Mouse (Mus musculus) limb, embryonic 12.5 days (tissue): ENCODE measurements around the gene Snx17. TPM values are rescaled to one million over a fixed set of nuclear protein-coding genes. Genes with fewer than 3 reads are reported as not detected.
A peak's percentile ranks its signal among the peaks of the same experiment; 100 is the strongest.

ENCODE experiments used
- ATAC-seq: fragments of 200-750 bp; cut with Nextera tagmentation; 2 replicates; pipeline ENCODE4 v1.8.0; 2017; ENCODE audit warnings: low read depth, moderate TSS enrichment; ENCODE audit not compliant: insufficient number of reproducible peaks, insufficient read depth, low FRiP score, low TSS enrichment
- H3K27ac ChIP-seq: fragments of 300-500 bp; sonication (generic); 2 replicates; pipeline ENCODE4 v1.5.1; 2016; ENCODE audit warnings: mild to moderate bottlenecking, moderate library complexity
- H3K27me3 ChIP-seq: fragments of 300-500 bp; sonication (generic); 2 replicates; pipeline ENCODE4 v1.6.1; 2016; ENCODE audit warnings: mild to moderate bottlenecking, moderate library complexity
- H3K36me3 ChIP-seq: fragments of 300-500 bp; sonication (generic); 2 replicates; pipeline ENCODE4 v1.6.1; 2016; ENCODE audit warnings: mild to moderate bottlenecking, moderate library complexity
- H3K4me1 ChIP-seq: fragments of 300-500 bp; sonication (generic); replicated peaks from 2 replicates; pipeline ENCODE4 v1.6.1; 2016
- H3K4me2 ChIP-seq: fragments of 300-500 bp; sonication (generic); 2 replicates; pipeline ENCODE4 v1.6.1; 2016; ENCODE audit warnings: mild to moderate bottlenecking, moderate library complexity
- H3K4me3 ChIP-seq: fragments of 300-500 bp; sonication (generic); replicated peaks from 2 replicates; pipeline ENCODE4 v1.5.1; 2016; ENCODE audit warnings: mild to moderate bottlenecking
- H3K9ac ChIP-seq: fragments of 300-500 bp; sonication (generic); replicated peaks from 2 replicates; pipeline ENCODE4 v1.6.1; 2016; ENCODE audit warnings: mild to moderate bottlenecking, moderate library complexity
- H3K9me3 ChIP-seq: fragments of 300-500 bp; sonication (generic); 2 replicates; pipeline ENCODE4 v1.6.1; 2016; ENCODE audit warnings: mild to moderate bottlenecking, moderate library complexity
- WGBS: fragments of 180-500 bp; shearing (Covaris S2); methylation state at CpG from one replicate; pipeline ENCODE4 v1.1.7; 2016; 5-methylcytosine and 5-hydroxymethylcytosine counted together
- polyA plus RNA-seq: library from polyadenylated mRNA; unstranded; fragments of >200 nt; fragmentation: Nextera tagmentation; extraction: Ambion mirVana; gene quantifications from 2 replicates; pipeline ENCODE4 v1.2.1, GENCODE M21; 2016

The Snx17 gene
- polyA plus RNA-seq, 1 experiment from 2014 or later = 153 TPM

GRCm38 (mm10) chr5:31198170-31198569 lies 5.1 kb downstream of the Snx17 start:
- H3K4me1 ChIP-seq = peaks cover 26% of the 10 kb centered on the region
- WGBS = 84% methylated on average over 9 of the region's 9 CpGs
- no peak overlapping the region for H3K4me3 ChIP-seq
- H3K9me3 ChIP-seq = peaks cover 5% of the 10 kb centered on the region
- no peak overlapping the region for H3K27ac ChIP-seq
- H3K4me2 ChIP-seq = no peak overlapping the region
- H3K36me3 ChIP-seq = peaks cover 72% of the 10 kb centered on the region
- no peak for ATAC-seq
- H3K27me3 ChIP-seq = no peaks in the 10 kb centered on the region
- H3K9ac ChIP-seq = no peak overlapping the region

GRCm38 (mm10) chr5:31198616-31199320 lies 5.7 kb downstream of the Snx17 start:
- no peak overlapping the region for H3K4me2 ChIP-seq
- H3K4me1 ChIP-seq = peaks cover 26% of the 10 kb centered on the region
- peaks cover 5% of the 10 kb centered on the region for H3K9me3 ChIP-seq
- H3K27me3 ChIP-seq = no peaks in the 10 kb centered on the region
- no peak overlapping the region for H3K9ac ChIP-seq
- WGBS = 83% methylated on average over 5 of the region's 5 CpGs
- H3K4me3 ChIP-seq = no peak overlapping the region
- H3K27ac ChIP-seq = no peak overlapping the region
- H3K36me3 ChIP-seq = peaks cover 77% of the 10 kb centered on the region
- no peak for ATAC-seq

- Histone ChIP-seq H3K27ac (no peak overlapping the region), H3K36me3 (peaks cover 83% of the 10 kb centered on the region), H3K9ac (no peak overlapping the region), H3K4me2 (no peak overlapping the region), H3K27me3 (no peaks in the 10 kb centered on the region), H3K9me3 (peaks cover 5% of the 10 kb centered on the region), H3K4me1 (peaks cover 19% of the 10 kb centered on the region), H3K4me3 (0 out of 2 replicates have a peak overlapping the region, but pooled peaks have one; percentile 84)
- WGBS = 91% methylated on average over 19 of the region's 19 CpGs
- no peak for ATAC-seq
These were observed 6.4 kb downstream of the Snx17 start for GRCm38 (mm10) chr5:31199321-31199892.

- Histone ChIP-seq H3K9ac (no peak overlapping the region), H3K4me3 (0 out of 2 replicates have a peak overlapping the region, but pooled peaks have one; percentile 84)
These were observed 6.9 kb downstream of the Snx17 start for GRCm38 (mm10) chr5:31199893-31200292.

GRCm38 (mm10) chr5:31200327-31200768 lies 7.3 kb downstream of the Snx17 start:
- Histone ChIP-seq H3K9me3 (peaks cover 5% of the 10 kb centered on the region), H3K4me1 (peaks cover 17% of the 10 kb centered on the region), H3K9ac (no peak overlapping the region), H3K36me3 (peaks cover 83% of the 10 kb centered on the region), H3K4me3 (peak overlapping the region; percentile 84; the same call in 1 of the 2 replicates), H3K4me2 (peak overlapping the region; percentile 84), H3K27ac (no peak overlapping the region), H3K27me3 (no peaks in the 10 kb centered on the region)
- 89% methylated on average over 27 of the region's 27 CpGs for WGBS
- ATAC-seq = 0 out of 2 replicates have a peak, but pooled peaks have one; percentile 2

More at GRCm38 (mm10) chr5:31199893-31200292, 6.9 kb downstream of the Snx17 start:
- 90% methylated on average over 9 of the region's 9 CpGs for WGBS
- Histone ChIP-seq H3K27ac (no peak overlapping the region), H3K27me3 (no peaks in the 10 kb centered on the region), H3K4me2 (no peak overlapping the region), H3K36me3 (peaks cover 83% of the 10 kb centered on the region), H3K9me3 (peaks cover 5% of the 10 kb centered on the region), H3K4me1 (peaks cover 17% of the 10 kb centered on the region)
- ATAC-seq = no peak

- Histone ChIP-seq H3K27ac (peak overlapping the region; percentile 79), H3K36me3 (peaks cover 83% of the 10 kb centered on the region), H3K9ac (peak overlapping the region; percentile 84), H3K4me2 (peak overlapping the region; percentile 84), H3K27me3 (no peaks in the 10 kb centered on the region), H3K4me3 (peak overlapping the region; percentile 84), H3K4me1 (peaks cover 17% of the 10 kb centered on the region), H3K9me3 (peaks cover 5% of the 10 kb centered on the region)
- WGBS = 20% methylated on average over 13 of the region's 13 CpGs
- ATAC-seq = no peak
These were observed 8.2 kb downstream of the Snx17 start for GRCm38 (mm10) chr5:31201042-31201741.

- Histone ChIP-seq H3K36me3 (peaks cover 79% of the 10 kb centered on the region), H3K4me3 (peak within 1 kb of the TSS; percentile 84), H3K27ac (peak within 1 kb of the TSS; percentile 83), H3K9ac (peak within 1 kb of the TSS; percentile 84), H3K27me3 (no peaks in the 10 kb centered on the region), H3K4me2 (peak within 1 kb of the TSS; percentile 84), H3K9me3 (peaks cover 5% of the 10 kb centered on the region), H3K4me1 (peaks cover 17% of the 10 kb centered on the region)
- ATAC-seq = peak; percentile 92
- WGBS = under 1% methylated on average over 53 of the region's 53 CpGs
These were observed 8.9 kb downstream of the Snx17 start, which contains the start of gene Zfp513 for GRCm38 (mm10) chr5:31201742-31202590. Zfp513 (minus strand) TSS chr5:31202303.

GRCm38 (mm10) chr5:31202933-31203332 lies 9.9 kb downstream of the Snx17 start:
- Histone ChIP-seq H3K36me3 (peaks cover 79% of the 10 kb centered on the region), H3K27me3 (no peaks in the 10 kb centered on the region), H3K4me2 (peak overlapping the region; percentile 84), H3K9ac (peak overlapping the region; percentile 56; the same call in 1 of the 2 replicates), H3K9me3 (peaks cover 5% of the 10 kb centered on the region), H3K27ac (no peak overlapping the region), H3K4me3 (peak overlapping the region; percentile 84), H3K4me1 (peaks cover 17% of the 10 kb centered on the region)
- WGBS = 88% methylated on average over 7 of the region's 7 CpGs
- ATAC-seq = 0 out of 2 replicates have a peak, but pooled peaks have one; percentile 7

GRCm38 (mm10) chr5:31203866-31204265 lies 10.8 kb downstream of the Snx17 start:
- ATAC-seq = no peak
- WGBS = 96% methylated on average over 2 of the region's 2 CpGs
- no peak overlapping the region for H3K9ac ChIP-seq
- H3K27me3 ChIP-seq = no peaks in the 10 kb centered on the region
- no peak overlapping the region for H3K4me3 ChIP-seq
- peaks cover 5% of the 10 kb centered on the region for H3K9me3 ChIP-seq
- H3K4me1 ChIP-seq = peaks cover 17% of the 10 kb centered on the region
- peaks cover 78% of the 10 kb centered on the region for H3K36me3 ChIP-seq
- no peak overlapping the region for H3K27ac ChIP-seq
- no peak overlapping the region for H3K4me2 ChIP-seq

- 94% methylated on average over 6 of the region's 6 CpGs for WGBS
- Histone ChIP-seq H3K4me3 (no peak overlapping the region), H3K27me3 (no peaks in the 10 kb centered on the region), H3K36me3 (peaks cover 72% of the 10 kb centered on the region), H3K4me2 (no peak overlapping the region), H3K27ac (no peak overlapping the region), H3K9ac (no peak overlapping the region), H3K9me3 (peaks cover 5% of the 10 kb centered on the region), H3K4me1 (peaks cover 17% of the 10 kb centered on the region)
- ATAC-seq = no peak
These were observed 11.4 kb downstream of the Snx17 start for GRCm38 (mm10) chr5:31204421-31204820.
